Mouse (Mus musculus) heart, postnatal 4 days (tissue): Measurements from ENCODE around the gene Btbd35f13. TPM values are rescaled to one million over a fixed set of nuclear protein-coding genes. Genes with fewer than 3 reads are reported as not detected.
"Not testable (repeated sequence)": the region's sequence is repeated elsewhere in the genome, so short reads cannot be mapped to it uniquely, and the experiment has no call there.

Source experiments
- DNase-seq: peaks from one replicate; pipeline ENCODE4 v3.0.0; 2021
- total RNA-seq, 2 experiments: library from RNA; stranded (reverse); gene quantifications; 2 replicates each; pipeline ENCODE4 v1.2.3; 2021

The Btbd35f13 gene
- total RNA-seq = not detected

- DNase-seq = not testable (repeated sequence)
These were observed at the start of gene Btbd35f13 for GRCm38 (mm10) chrX:33656872-33657271. Gene Btbd35f13 (plus strand): TSS chrX:33657172.

GRCm38 (mm10) chrX:33702249-33702648 lies 45.3 kb downstream of the Btbd35f13 start, which contains the start of gene Btbd35f14:
Gene Btbd35f14 (minus strand): TSS chrX:33702349.
- DNase-seq = not testable (repeated sequence)

Other genes with a start within 250 kb of the Btbd35f13 start
- gene Btbd35f15, start 79.9 kb upstream of the Btbd35f13 start, total RNA-seq = not detected
- not detected for gene Btbd35f14, start 45.2 kb downstream of the Btbd35f13 start, total RNA-seq